Mouse (Mus musculus) intestine, postnatal 0 days (tissue): Measurements from ENCODE around the gene Rpl6. TPM values are rescaled to one million over a fixed set of nuclear protein-coding genes. Genes with fewer than 3 reads are reported as not detected.
"Not testable (repeated sequence)": the region's sequence is repeated elsewhere in the genome, so short reads cannot be mapped to it uniquely, and the experiment has no call there.

Experiments used
- ATAC-seq: fragments of 200-750 bp; cut with Nextera tagmentation; 2 replicates; pipeline ENCODE4 v1.8.0; 2017; ENCODE audit warnings: mild to moderate bottlenecking, moderate TSS enrichment, moderate library complexity
- H3K27ac ChIP-seq: fragments of 300-500 bp; sonication (generic); 2 replicates; pipeline ENCODE4 v1.5.1; 2014; ENCODE audit warnings: mild to moderate bottlenecking, low read depth, low read length, moderate library complexity
- H3K27me3 ChIP-seq: fragments of 300-500 bp; sonication (generic); replicated peaks from 2 replicates; pipeline ENCODE4 v1.6.1; 2014; ENCODE audit warnings: low read length, mixed read lengths; ENCODE audit not compliant: control insufficient read depth, insufficient read depth
- H3K36me3 ChIP-seq: fragments of 300-500 bp; sonication (generic); 2 replicates; pipeline ENCODE4 v1.6.1; 2014; ENCODE audit warnings: mild to moderate bottlenecking, moderate library complexity; ENCODE audit not compliant: control insufficient read depth, insufficient read depth
- H3K4me1 ChIP-seq: fragments of 300-500 bp; sonication (generic); replicated peaks from 2 replicates; pipeline ENCODE4 v1.6.1; 2014; ENCODE audit warnings: antibody characterized with exemption, low read length, mixed read lengths; ENCODE audit not compliant: control insufficient read depth, insufficient read depth
- H3K4me2 ChIP-seq: fragments of 300-500 bp; sonication (generic); replicated peaks from 2 replicates; pipeline ENCODE4 v1.6.1; 2014; ENCODE audit warnings: low read depth, mild to moderate bottlenecking, moderate library complexity
- H3K4me3 ChIP-seq: fragments of 300-500 bp; sonication (generic); 2 replicates; pipeline ENCODE4 v1.5.1; 2014; ENCODE audit warnings: low read depth, low read length
- H3K9ac ChIP-seq: fragments of 300-500 bp; sonication (generic); 2 replicates; pipeline ENCODE4 v1.6.1; 2014; ENCODE audit warnings: mild to moderate bottlenecking, low read depth, low read length
- H3K9me3 ChIP-seq: fragments of 300-500 bp; sonication (generic); 2 replicates; pipeline ENCODE4 v1.6.1; 2016; ENCODE audit warnings: mixed run types; ENCODE audit not compliant: control insufficient read depth
- CTCF ChIP-seq: sonication (generic); IDR thresholded peaks from 2 replicates; pipeline ENCODE4 v1.5.1; 2016; ENCODE audit warnings: low read depth, mild to moderate bottlenecking, control low read depth, antibody characterized with exemption, moderate library complexity
- WGBS: fragments of 180-500 bp; shearing (Covaris S2); extraction: QIAGEN DNeasy Blood & Tissue Kit; methylation state at CpG from one replicate; pipeline ENCODE4 v1.1.7; 2014; 5-methylcytosine and 5-hydroxymethylcytosine counted together
- polyA plus RNA-seq: library from polyadenylated mRNA; unstranded; fragments of >200 nt; fragmentation: Nextera tagmentation; extraction: Ambion mirVana; gene quantifications from 2 replicates; pipeline ENCODE4 v1.2.1, GENCODE M21; 2015

The Rpl6 gene
- polyA plus RNA-seq, 1 experiment from 2014 or later, result 359 TPM

- no peak overlapping the region for H3K4me2 ChIP-seq
- H3K36me3 ChIP-seq, result peaks cover 19% of the 10 kb centered on the region
- no peaks in the 10 kb centered on the region for H3K9me3 ChIP-seq
- WGBS, result 47% methylated on average over 13 of the region's 13 CpGs
- no peak overlapping the region for H3K4me3 ChIP-seq
- ATAC-seq, result no peak
- peak; percentile 96 for TF ChIP-seq CTCF
- H3K4me1 ChIP-seq, result no peaks in the 10 kb centered on the region
- peak overlapping the region; percentile 21; the same call in 1 of the 2 replicates for H3K27ac ChIP-seq
- H3K27me3 ChIP-seq, result no peaks in the 10 kb centered on the region
- no peak overlapping the region for H3K9ac ChIP-seq
Measured at GRCm38 (mm10) chr5:121215380-121216125, 11.3 kb downstream of the Rpl6 start.

- no peak overlapping the region for H3K4me2 ChIP-seq
- no peaks in the 10 kb centered on the region for H3K9me3 ChIP-seq
- H3K27ac ChIP-seq, result peak overlapping the region; percentile 21; the same call in 1 of the 2 replicates
- H3K4me3 ChIP-seq, result no peak overlapping the region
- peaks cover 14% of the 10 kb centered on the region for H3K36me3 ChIP-seq
- 56% methylated on average over 12 of the region's 12 CpGs for WGBS
- no peak overlapping the region for H3K9ac ChIP-seq
- no peaks in the 10 kb centered on the region for H3K27me3 ChIP-seq
- no peaks in the 10 kb centered on the region for H3K4me1 ChIP-seq
- TF ChIP-seq CTCF, result no peak
- no peak for ATAC-seq
Measured at GRCm38 (mm10) chr5:121216126-121216446, 11.8 kb downstream of the Rpl6 start.

- not testable (repeated sequence) for H3K4me2 ChIP-seq, H3K27ac ChIP-seq, H3K4me3 ChIP-seq, H3K36me3 ChIP-seq, H3K9me3 ChIP-seq, ATAC-seq, H3K9ac ChIP-seq, H3K27me3 ChIP-seq, H3K4me1 ChIP-seq
- 89% methylated on average over 9 of the region's 9 CpGs for WGBS
Measured at GRCm38 (mm10) chr5:121216584-121217312, 12.5 kb downstream of the Rpl6 start.

- 90% methylated on average over 2 of the region's 2 CpGs for WGBS
- no peak overlapping the region for H3K4me3 ChIP-seq
- H3K27me3 ChIP-seq, result no peaks in the 10 kb centered on the region
- H3K9ac ChIP-seq, result no peak overlapping the region
- no peaks in the 10 kb centered on the region for H3K9me3 ChIP-seq
- TF ChIP-seq CTCF, result no peak
- no peaks in the 10 kb centered on the region for H3K4me1 ChIP-seq
- peaks cover 2% of the 10 kb centered on the region for H3K36me3 ChIP-seq
- no peak for ATAC-seq
- H3K4me2 ChIP-seq, result no peak overlapping the region
- H3K27ac ChIP-seq, result no peak overlapping the region
Measured at GRCm38 (mm10) chr5:121217313-121217634, 13.0 kb downstream of the Rpl6 start.

- Histone ChIP-seq H3K4me3 (no peak overlapping the region), H3K27me3 (no peaks in the 10 kb centered on the region), H3K4me1 (no peaks in the 10 kb centered on the region), H3K27ac (no peak overlapping the region), H3K36me3 (no peaks in the 10 kb centered on the region), H3K9ac (no peak overlapping the region), H3K9me3 (no peaks in the 10 kb centered on the region), H3K4me2 (no peak overlapping the region)
- ATAC-seq, result no peak
- 82% methylated on average over 1 of the region's 1 CpGs for WGBS
- TF ChIP-seq CTCF, result no peak
Measured at GRCm38 (mm10) chr5:121219190-121219589, 14.9 kb downstream of the Rpl6 start.

- 0 out of 2 replicates have a peak, but pooled peaks have one; percentile 1 for TF ChIP-seq CTCF
- Histone ChIP-seq H3K4me1 (no peaks in the 10 kb centered on the region), H3K27me3 (no peaks in the 10 kb centered on the region), H3K9me3 (no peaks in the 10 kb centered on the region), H3K27ac (peak within 1 kb of the TSS; percentile 94), H3K9ac (peak within 1 kb of the TSS; percentile 95), H3K4me2 (peak within 1 kb of the TSS; percentile 78), H3K4me3 (peak within 1 kb of the TSS; percentile 94), H3K36me3 (no peaks in the 10 kb centered on the region)
- ATAC-seq, result peak; percentile 88
- under 1% methylated on average over 70 of the region's 90 CpGs for WGBS
Measured at GRCm38 (mm10) chr5:121219980-121220731, 15.9 kb downstream of the Rpl6 start, which contains the start of gene Hectd4. TSS of gene Hectd4 (plus strand) at chr5:121220219.
